Mouse (Mus musculus): Measurements from ENCODE around the gene Itpr2.

Itpr2 gene

GRCm38 (mm10) chr6:146258751-146259150 is 243.3 kb downstream of the Itpr2 start:
- no peak for DNase-seq (ENCODE audit: low read depth)

DNA sequence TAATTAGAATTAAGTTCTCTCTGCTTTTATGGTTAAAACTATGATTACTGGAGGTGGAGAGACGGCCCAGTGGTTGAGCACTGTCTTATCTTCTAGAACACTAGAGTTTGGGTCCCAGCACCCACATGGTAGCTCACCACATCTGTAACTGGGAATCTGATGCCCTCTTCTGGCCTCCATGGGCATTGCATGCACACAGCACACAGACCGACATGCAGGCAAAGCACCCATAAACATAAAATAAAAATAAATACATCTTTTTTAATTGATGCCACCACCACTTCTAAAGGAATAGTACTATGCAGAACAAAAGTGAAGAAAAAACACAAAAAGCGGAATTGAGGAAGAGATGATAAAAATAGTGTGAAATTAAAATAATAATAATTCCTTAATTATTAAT is 243.8 kb downstream of the Itpr2 start:
- peak; percentile 19 for DNase-seq (ENCODE audit: low read depth)

GRCm38 (mm10) chr6:146256947-146257670 is 244.9 kb downstream of the Itpr2 start:
- peak; percentile 65 for DNase-seq (ENCODE audit: low read depth)

- no peak for DNase-seq (ENCODE audit: low read depth)
Observed at GRCm38 (mm10) chr6:146256401-146256800, 245.6 kb downstream of the Itpr2 start.

DNA sequence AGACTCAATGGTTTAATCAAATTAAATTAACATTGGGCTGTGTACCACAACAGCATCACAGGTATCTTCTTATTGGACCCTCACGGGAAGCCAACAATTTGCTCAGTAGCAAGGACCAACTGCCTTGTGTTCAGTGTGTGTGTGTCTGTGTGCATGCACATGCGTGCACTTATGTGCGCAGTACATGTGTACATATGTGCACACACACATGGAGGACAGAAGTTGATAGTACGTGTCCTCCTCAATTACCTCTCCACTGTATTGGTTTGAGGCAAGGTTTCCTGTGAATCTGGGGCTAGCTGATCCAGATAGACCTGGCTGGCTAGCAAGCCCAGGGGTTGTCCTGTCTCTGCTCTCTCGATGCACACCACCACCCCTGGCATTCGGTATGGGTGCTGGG is 246.4 kb downstream of the Itpr2 start:
- no peak for DNase-seq (ENCODE audit: low read depth)

GRCm38 (mm10) chr6:146254931-146255330 is 247.1 kb downstream of the Itpr2 start:
- DNase-seq (ENCODE audit: low read depth) = no peak

DNA sequence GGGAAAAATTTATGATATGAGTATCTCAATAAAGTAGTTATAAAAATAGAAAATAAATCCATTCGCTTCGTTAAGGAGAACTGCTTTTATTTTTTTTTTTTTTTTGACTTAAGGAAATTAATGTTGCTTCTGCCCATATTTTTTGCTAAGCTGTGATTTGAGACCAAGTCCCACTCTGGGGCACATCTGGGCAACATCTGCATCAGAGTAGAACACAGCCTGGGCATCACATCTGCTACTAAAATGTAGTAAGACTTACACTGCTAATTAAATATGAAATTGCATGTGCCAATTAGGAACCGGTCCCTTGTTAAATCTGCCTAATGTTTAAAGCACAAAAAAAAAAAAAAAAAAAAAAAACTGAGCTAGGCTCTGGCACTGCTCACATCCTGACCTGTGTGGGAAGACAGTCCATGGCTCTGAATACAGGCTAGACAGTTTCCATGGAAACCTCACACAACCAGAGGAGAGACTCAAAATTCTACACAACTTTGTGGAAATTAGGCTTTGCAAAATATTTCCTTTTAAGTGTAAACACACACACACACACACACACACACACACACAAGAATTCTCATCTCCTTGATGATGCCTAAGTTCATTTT is 247.7 kb downstream of the Itpr2 start:
- DNase-seq (ENCODE audit: low read depth) = no peak

GRCm38 (mm10) chr6:146249096-146249495 is 252.9 kb downstream of the Itpr2 start:
- no peak for DNase-seq (ENCODE audit: low read depth)

DNA sequence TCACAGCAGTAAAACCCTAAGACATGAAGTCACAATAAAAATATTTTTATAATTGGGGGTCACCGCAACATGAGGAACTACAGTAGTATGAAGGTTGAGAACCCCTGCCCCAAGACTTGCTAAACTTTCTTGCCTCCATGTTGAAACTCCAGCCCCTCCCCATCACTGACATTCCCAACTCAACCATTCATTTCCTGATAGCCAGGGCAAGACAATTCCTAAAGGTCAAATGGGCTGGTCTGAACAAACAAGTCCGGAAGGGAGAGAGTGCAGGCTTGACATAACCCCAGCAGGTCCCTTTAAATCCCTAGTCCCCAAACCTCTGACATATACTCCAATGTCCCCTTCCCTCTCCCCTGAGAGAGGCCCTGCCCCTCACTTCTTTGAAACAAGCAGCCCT is 253.7 kb downstream of the Itpr2 start:
- DNase-seq (ENCODE audit: low read depth) = no peak

- DNase-seq (ENCODE audit: low read depth) = no peak
Observed at GRCm38 (mm10) chr6:146247906-146248305, 254.1 kb downstream of the Itpr2 start.

- DNase-seq (ENCODE audit: low read depth) = no peak
Observed at GRCm38 (mm10) chr6:146246368-146246767, 255.7 kb downstream of the Itpr2 start.

DNA sequence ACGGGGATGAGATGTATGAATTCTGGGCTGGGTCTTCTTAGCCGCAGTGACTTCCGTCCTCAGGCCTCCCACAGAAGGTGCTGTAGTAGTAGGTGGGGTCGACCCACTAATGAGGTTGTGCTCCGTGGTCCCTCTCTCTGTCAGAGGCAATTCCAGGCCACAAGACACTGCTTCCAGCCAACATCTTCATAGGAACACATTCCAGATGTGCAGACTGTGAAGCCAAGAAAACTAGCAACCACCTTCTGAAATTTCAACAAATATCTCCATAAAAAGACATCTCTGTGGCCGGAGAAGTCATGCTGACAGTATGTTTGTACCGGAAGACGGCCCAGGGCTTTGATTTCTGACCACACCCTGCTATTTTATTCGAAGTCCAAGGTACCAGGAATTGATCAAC is 256.1 kb downstream of the Itpr2 start:
- DNase-seq (ENCODE audit: low read depth) = no peak

GRCm38 (mm10) chr6:146243068-146243467 is 259.0 kb downstream of the Itpr2 start:
- DNase-seq (ENCODE audit: low read depth) = no peak

DNA sequence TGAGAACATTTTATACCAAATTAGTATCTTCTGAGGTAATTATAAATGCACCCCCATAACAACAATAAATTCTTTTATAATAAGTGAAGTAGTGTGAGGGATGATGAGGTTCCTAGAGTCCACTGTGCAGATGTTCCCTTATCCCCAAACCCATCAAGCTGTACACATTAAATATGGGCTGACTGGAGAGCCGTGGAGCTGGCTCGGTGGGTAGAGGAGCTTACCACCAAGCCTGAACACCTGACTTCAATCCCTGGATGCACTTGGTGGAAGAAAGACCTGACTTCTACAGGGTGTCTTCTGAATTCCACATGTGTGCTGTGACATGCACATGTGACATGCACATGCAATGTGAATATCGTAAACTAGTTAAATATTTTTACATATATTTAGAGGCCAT is 260.7 kb downstream of the Itpr2 start:
- DNase-seq (ENCODE audit: low read depth) = no peak

- no peak for DNase-seq (ENCODE audit: low read depth)
Observed at GRCm38 (mm10) chr6:146235165-146235564, 266.9 kb downstream of the Itpr2 start.

- DNase-seq (ENCODE audit: low read depth) = no peak
Observed at GRCm38 (mm10) chr6:146234417-146234816, 267.6 kb downstream of the Itpr2 start.

GRCm38 (mm10) chr6:146230903-146231302 is 271.1 kb downstream of the Itpr2 start:
- no peak for DNase-seq (ENCODE audit: low read depth)

DNA sequence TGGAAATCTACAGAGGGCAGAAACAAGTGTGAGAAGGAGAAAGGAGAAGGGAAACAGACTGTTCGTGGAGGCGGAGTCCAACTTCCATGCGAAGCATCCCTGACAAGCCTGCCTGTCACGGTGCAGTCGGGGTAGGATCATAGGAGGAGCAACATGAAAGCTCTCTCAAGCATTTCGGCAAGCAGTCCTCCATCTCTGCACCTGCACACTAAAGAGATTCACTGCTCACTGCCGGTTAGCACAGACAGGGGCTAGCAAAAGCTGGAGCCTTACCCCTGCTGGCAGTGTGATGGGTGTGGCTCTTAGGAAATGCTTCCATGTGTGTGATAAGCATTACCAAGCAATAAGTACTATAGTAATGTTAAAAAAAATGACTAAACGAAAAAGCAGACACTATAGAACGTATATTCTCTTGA is 271.6 kb downstream of the Itpr2 start:
- no peak for DNase-seq (ENCODE audit: low read depth)

- peak; percentile 26 for DNase-seq (ENCODE audit: low read depth)
Observed at GRCm38 (mm10) chr6:146229967-146230366, 272.1 kb downstream of the Itpr2 start.

DNA sequence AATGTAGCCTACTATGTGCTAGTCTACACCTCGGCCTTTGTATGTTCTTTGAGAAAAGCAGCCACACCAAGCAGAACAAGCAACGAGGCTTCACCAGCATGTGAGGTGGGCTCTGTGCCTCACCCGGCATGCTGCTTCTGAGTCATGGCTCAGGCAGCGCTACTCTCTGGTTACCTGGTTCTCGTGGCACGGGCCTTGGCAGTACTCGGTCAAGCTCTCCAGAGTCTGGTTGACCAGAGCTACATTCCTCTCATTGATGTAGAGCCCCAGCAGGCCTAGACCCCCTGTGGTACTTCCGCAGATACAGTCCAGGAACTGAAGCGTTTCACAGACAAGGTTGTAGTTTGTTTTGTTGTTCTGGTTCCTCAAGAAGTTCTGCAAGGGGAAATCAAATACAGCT is 272.5 kb downstream of the Itpr2 start:
- no peak for DNase-seq (ENCODE audit: low read depth)

- no peak for DNase-seq (ENCODE audit: low read depth)
Observed at GRCm38 (mm10) chr6:146228048-146228447, 274.0 kb downstream of the Itpr2 start.

DNA sequence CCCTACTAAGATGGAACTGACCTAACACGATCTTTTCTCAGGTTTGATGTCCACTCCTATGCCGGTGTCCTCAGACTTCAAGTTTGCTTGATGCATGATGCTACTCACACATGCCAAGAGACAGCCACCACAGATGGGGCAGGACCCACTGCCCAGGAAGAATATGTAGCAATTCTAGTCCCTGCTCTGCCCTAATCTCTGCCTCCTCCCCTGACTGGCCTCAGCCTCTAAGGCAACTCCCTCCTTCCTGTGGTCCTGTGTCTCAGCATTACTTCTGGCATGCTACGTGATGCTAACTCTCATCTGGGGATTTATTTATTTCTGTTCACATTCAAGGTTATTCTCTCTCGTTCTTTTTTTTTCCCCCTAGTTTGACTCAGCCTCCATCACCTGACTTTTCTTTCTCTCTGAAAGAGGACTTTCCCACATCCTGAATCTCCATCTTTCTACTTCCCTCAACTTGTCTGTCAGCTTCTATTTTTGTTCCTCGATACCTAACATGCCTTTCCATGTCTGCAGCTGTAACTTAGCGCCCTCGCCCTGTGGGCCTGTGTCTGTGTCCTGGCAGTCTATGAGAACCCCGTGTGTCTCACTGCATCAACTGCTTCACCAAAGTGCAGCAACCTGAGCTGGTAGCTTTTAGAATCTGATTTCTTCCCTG is 279.5 kb downstream of the Itpr2 start:
- DNase-seq (ENCODE audit: low read depth) = peak; percentile 81
